Mouse (Mus musculus) spleen, adult 18-20 months (tissue): ENCODE data around the gene H2afy.

ENCODE experiments used
- DNase-seq, 2 experiments: peaks; one replicate each; pipeline ENCODE4 v3.0.0; 2022; ENCODE audit warnings: mixed read lengths in 2 of 2

The H2afy gene

GRCm38 (mm10) chr13:56110694-56111531 is 25.2 kb downstream of the H2afy start:
- DNase-seq, result no peak

- DNase-seq, result no peak
Measured at GRCm38 (mm10) chr13:56109703-56110102, 26.5 kb downstream of the H2afy start.

- no peak for DNase-seq
Measured at GRCm38 (mm10) chr13:56108849-56109519, 27.2 kb downstream of the H2afy start.

GRCm38 (mm10) chr13:56104971-56105391 is 31.2 kb downstream of the H2afy start:
- no peak for DNase-seq

GRCm38 (mm10) chr13:56103796-56104746 is 32.1 kb downstream of the H2afy start:
- no peak for DNase-seq

GRCm38 (mm10) chr13:56102160-56102559 is 34.0 kb downstream of the H2afy start:
- DNase-seq, result no peak

GRCm38 (mm10) chr13:56095601-56096195 is 40.5 kb downstream of the H2afy start:
- DNase-seq, result no peak

GRCm38 (mm10) chr13:56094544-56094943 is 41.6 kb downstream of the H2afy start:
- no peak for DNase-seq

- no peak for DNase-seq
Measured at GRCm38 (mm10) chr13:56093680-56094079, 42.5 kb downstream of the H2afy start.

- no peak for DNase-seq
Measured at GRCm38 (mm10) chr13:56092606-56093005, 43.6 kb downstream of the H2afy start.

GRCm38 (mm10) chr13:56090597-56090996 is 45.6 kb downstream of the H2afy start:
- no peak for DNase-seq

GRCm38 (mm10) chr13:56088602-56089001 is 47.6 kb downstream of the H2afy start:
- no peak for DNase-seq

- DNase-seq, result no peak
Measured at GRCm38 (mm10) chr13:56087936-56088335, 48.2 kb downstream of the H2afy start.

- DNase-seq, result no peak
Measured at GRCm38 (mm10) chr13:56084146-56084905, 51.8 kb downstream of the H2afy start.

GRCm38 (mm10) chr13:56081656-56082055 is 54.5 kb downstream of the H2afy start:
- DNase-seq, result no peak

GRCm38 (mm10) chr13:56079616-56080015 is 56.5 kb downstream of the H2afy start:
- DNase-seq, result no peak

GRCm38 (mm10) chr13:56078724-56079262 is 57.4 kb downstream of the H2afy start:
- no peak for DNase-seq

GRCm38 (mm10) chr13:56075930-56076329 is 60.2 kb downstream of the H2afy start:
- DNase-seq, result no peak

- DNase-seq, result no peak
Measured at GRCm38 (mm10) chr13:56073186-56073585, 63.0 kb downstream of the H2afy start.

GRCm38 (mm10) chr13:56072268-56072607 is 63.9 kb downstream of the H2afy start:
- no peak for DNase-seq

- DNase-seq, result no peak
Measured at GRCm38 (mm10) chr13:56071586-56072267, 64.4 kb downstream of the H2afy start.
